In the genomic region with DNA sequence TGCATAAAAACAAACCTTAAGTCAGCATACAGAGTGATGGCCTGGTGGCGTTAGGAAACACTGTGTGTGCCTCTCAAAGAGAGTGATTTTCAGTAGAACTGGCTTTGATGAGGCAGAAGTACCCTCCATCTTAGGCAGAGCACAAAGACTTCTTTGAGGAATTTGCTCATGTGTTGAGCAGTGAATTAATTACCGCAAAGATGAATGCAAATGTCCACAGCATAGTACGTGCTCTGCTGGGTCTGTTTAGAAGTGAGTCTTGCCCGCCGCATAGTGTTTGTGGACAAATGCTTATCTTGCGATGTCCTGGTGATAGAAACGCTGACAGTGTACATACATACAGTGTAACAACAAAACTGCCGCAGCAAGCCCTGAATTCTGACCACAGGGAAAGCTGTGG, we compare ENCODE assay signal across 27 mouse cellular contexts. TPM values are rescaled to one million over a fixed set of nuclear protein-coding genes. Genes with fewer than 3 reads are reported as not detected.
DNase-seq lines count a peak whose midpoint lies in the region; ATAC-seq and TF ChIP-seq lines count a peak whose summit lies in the region.
"Had no signal": no experiment of that assay in that cellular context is flagged by ENCODE, and none has a peak within 500 bp of the region (broad histone marks: within the 10 kb centered on the region; RNA-seq: fewer than 3 reads in every experiment).

No protein-coding gene starts in this region.

- no peak for TF ChIP-seq POLR2A in brain, embryonic 14.5 days (IDR thresholded peaks at IDR 0.05; ENCODE audit: borderline replicate concordance, extremely low read depth, insufficient read depth, insufficient read length, poor library complexity, severe bottlenecking)

- H3K4me2 ChIP-seq in forebrain, embryonic 12.5 days, result peak overlapping the region; percentile 8
- H3K4me2 ChIP-seq in forebrain, postnatal 0 days (ENCODE audit: low read depth), result no peak overlapping the region
- H3K4me2 ChIP-seq in hindbrain, embryonic 12.5 days (replicated peaks), result no peak overlapping the region
- H3K4me2 ChIP-seq in midbrain, embryonic 13.5 days (replicated peaks), result no peak overlapping the region
- H3K4me2 ChIP-seq: kidney, embryonic 15.5 days; liver, embryonic 13.5 days; neural tube, embryonic 13.5 days had no signal

- H3K9ac ChIP-seq in forebrain, embryonic 12.5 days, result no peak overlapping the region
- H3K9ac ChIP-seq in forebrain, postnatal 0 days, result no peak overlapping the region
- no peak overlapping the region for H3K9ac ChIP-seq in hindbrain, embryonic 12.5 days
- H3K9ac ChIP-seq in midbrain, embryonic 13.5 days (replicated peaks), result no peak overlapping the region
- H3K9ac ChIP-seq: kidney, embryonic 15.5 days; liver, embryonic 13.5 days; neural tube, embryonic 13.5 days had no signal

- no peak for DNase-seq in forebrain, postnatal 0 days
- peak; percentile 65 for DNase-seq in brain, embryonic 14.5 days (ENCODE audit: low read depth)
- no peak for DNase-seq in adrenal gland, postnatal 25 days
- DNase-seq: cerebellum, adult 11-12 months; cerebellum, postnatal 10 days; gastrocnemius, postnatal 10 days; kidney, postnatal 36 days; layer of hippocampus, adult 9-11 months; liver, embryonic 13.5 days; lung, adult 2 months; lung, postnatal 14 days; retina, postnatal 1 day; right cerebral cortex, postnatal 25 days; spleen, adult 18-20 months; thymus, postnatal 14 days had no signal

- H3K4me3 ChIP-seq in forebrain, embryonic 12.5 days (replicated peaks), result no peak overlapping the region
- H3K4me3 ChIP-seq in forebrain, postnatal 0 days (ENCODE audit: low read depth, low read length), result no peak overlapping the region
- H3K4me3 ChIP-seq in hindbrain, embryonic 12.5 days, result no peak overlapping the region
- H3K4me3 ChIP-seq in midbrain, embryonic 13.5 days (replicated peaks), result no peak overlapping the region
- H3K4me3 ChIP-seq: heart, embryonic 10.5 days; kidney, embryonic 15.5 days; left cerebral cortex, adult 2 months; liver, embryonic 13.5 days; neural tube, embryonic 13.5 days had no signal

- peak; percentile 52 for ATAC-seq in forebrain, embryonic 12.5 days (ENCODE audit: low FRiP score)
- ATAC-seq in forebrain, postnatal 0 days, result no peak; the same call in 1 of the 2 replicates
- peak; percentile 46 for ATAC-seq in hindbrain, embryonic 12.5 days (ENCODE audit: low FRiP score)
- ATAC-seq in midbrain, embryonic 13.5 days, result peak; percentile 53
- ATAC-seq in CD4-positive, CD25-positive, alpha-beta regulatory T cell, adult 4 months, result no peak
- ATAC-seq: intestine, embryonic 16.5 days; Patski had no signal

- no peak overlapping the region for H3K27ac ChIP-seq in forebrain, embryonic 12.5 days
- H3K27ac ChIP-seq in forebrain, postnatal 0 days (ENCODE audit: low read depth, low read length), result no peak overlapping the region
- no peak overlapping the region for H3K27ac ChIP-seq in hindbrain, embryonic 12.5 days
- no peak overlapping the region for H3K27ac ChIP-seq in midbrain, embryonic 13.5 days
- H3K27ac ChIP-seq: heart, embryonic 10.5 days; kidney, embryonic 15.5 days; left cerebral cortex, adult 2 months; liver, embryonic 13.5 days; neural tube, embryonic 13.5 days had no signal

- 23% methylated on average over 8 of the region's 8 CpGs for WGBS in forebrain, embryonic 12.5 days
- WGBS in forebrain, postnatal 0 days, result 17% methylated on average over 8 of the region's 8 CpGs
- 46% methylated on average over 8 of the region's 8 CpGs for WGBS in hindbrain, embryonic 12.5 days
- WGBS in midbrain, embryonic 13.5 days, result 22% methylated on average over 8 of the region's 8 CpGs

- no peaks in the 10 kb centered on the region for H3K9me3 ChIP-seq in forebrain, embryonic 12.5 days
- H3K9me3 ChIP-seq in forebrain, postnatal 0 days (ENCODE audit: low read length), result no peaks in the 10 kb centered on the region
- H3K9me3 ChIP-seq in hindbrain, embryonic 12.5 days (replicated peaks), result no peaks in the 10 kb centered on the region
- H3K9me3 ChIP-seq in midbrain, embryonic 13.5 days, result no peaks in the 10 kb centered on the region
- H3K9me3 ChIP-seq: G1E; heart, embryonic 10.5 days; kidney, embryonic 15.5 days; liver, embryonic 13.5 days had no signal

- peaks cover 80% of the 10 kb centered on the region for H3K27me3 ChIP-seq in forebrain, embryonic 12.5 days
- H3K27me3 ChIP-seq in forebrain, postnatal 0 days (ENCODE audit: insufficient read depth, low read length), result peaks cover 6% of the 10 kb centered on the region
- peaks cover 70% of the 10 kb centered on the region for H3K27me3 ChIP-seq in hindbrain, embryonic 12.5 days
- peaks cover 68% of the 10 kb centered on the region for H3K27me3 ChIP-seq in midbrain, embryonic 13.5 days
- H3K27me3 ChIP-seq: CH12.LX had no signal

- TF ChIP-seq CTCF in forebrain, postnatal 0 days (IDR thresholded peaks at IDR 0.05; ENCODE audit: low read depth), result no peak
- TF ChIP-seq CTCF in brain, embryonic 14.5 days (IDR thresholded peaks at IDR 0.05; ENCODE audit: borderline replicate concordance, extremely low read depth, insufficient read depth, insufficient read length), result no peak

- no peaks in the 10 kb centered on the region for H3K36me3 ChIP-seq in forebrain, embryonic 12.5 days (replicated peaks)
- no peaks in the 10 kb centered on the region for H3K36me3 ChIP-seq in forebrain, postnatal 0 days (ENCODE audit: insufficient read depth)
- no peaks in the 10 kb centered on the region for H3K36me3 ChIP-seq in hindbrain, embryonic 12.5 days
- no peaks in the 10 kb centered on the region for H3K36me3 ChIP-seq in midbrain, embryonic 13.5 days
- H3K36me3 ChIP-seq: G1E; heart, embryonic 10.5 days; kidney, embryonic 15.5 days; liver, embryonic 13.5 days; neural tube, embryonic 13.5 days had no signal

- H3K4me1 ChIP-seq in forebrain, embryonic 12.5 days, result peaks cover 30% of the 10 kb centered on the region
- no peaks in the 10 kb centered on the region for H3K4me1 ChIP-seq in forebrain, postnatal 0 days (ENCODE audit: insufficient read depth)
- H3K4me1 ChIP-seq in hindbrain, embryonic 12.5 days, result peaks cover 28% of the 10 kb centered on the region
- H3K4me1 ChIP-seq in midbrain, embryonic 13.5 days (replicated peaks), result peaks cover 34% of the 10 kb centered on the region
- H3K4me1 ChIP-seq: liver, embryonic 13.5 days had no signal

RNA-seq across cellular contexts. Expression of gene Htatip2, which starts 19.5 kb away (rescaled TPM):
- polyA plus RNA-seq in forebrain, embryonic 12.5 days (2016; fragmentation: Nextera tagmentation; extraction: Ambion mirVana), result 2.9 and 3.6 TPM in 2 replicates
- 1.1 and 1.6 TPM in 2 replicates for total RNA-seq in forebrain, postnatal 0 days (2014; rRNA removed)
- polyA plus RNA-seq in forebrain, postnatal 0 days (2015; fragmentation: Nextera tagmentation; extraction: Ambion mirVana), result 4.7 and 5.5 TPM in 2 replicates
- 1.3 and 1.5 TPM in 2 replicates for polyA plus RNA-seq in brain, embryonic 14.5 days (2012; rRNA removed)
- polyA plus RNA-seq in hindbrain, embryonic 12.5 days (2016; fragmentation: Nextera tagmentation; extraction: Ambion mirVana), result 4.4 and 5.0 TPM in 2 replicates
- polyA plus RNA-seq in midbrain, embryonic 13.5 days (2015; fragmentation: Nextera tagmentation; extraction: Ambion mirVana), result 3.5 and 4.5 TPM in 2 replicates
- 36.6 and 42.5 TPM in 2 replicates for total RNA-seq in adrenal gland, postnatal 25 days (2021)
- 10 to 100 TPM; 33.4 to 48.8 TPM for polyA plus RNA-seq in CD4-positive, CD25-positive, alpha-beta regulatory T cell, adult 4 months (2017; shearing (Covaris generic))
- total RNA-seq: CH12.LX had no signal
- polyA plus RNA-seq: Patski had no signal

RNA-seq across cellular contexts. Expression of gene Prmt3, which starts 38.7 kb away (rescaled TPM):
- 55.1 and 60.1 TPM in 2 replicates for polyA plus RNA-seq in forebrain, embryonic 12.5 days (2016; fragmentation: Nextera tagmentation; extraction: Ambion mirVana)
- 55.5 and 60.6 TPM in 2 replicates for total RNA-seq in forebrain, postnatal 0 days (2014; rRNA removed)
- polyA plus RNA-seq in forebrain, postnatal 0 days (2015; fragmentation: Nextera tagmentation; extraction: Ambion mirVana), result 41.4 and 42.3 TPM in 2 replicates
- polyA plus RNA-seq in brain, embryonic 14.5 days (2012; rRNA removed), result 38.7 and 41.1 TPM in 2 replicates
- polyA plus RNA-seq in hindbrain, embryonic 12.5 days (2016; fragmentation: Nextera tagmentation; extraction: Ambion mirVana), result 53.1 and 56.2 TPM in 2 replicates
- polyA plus RNA-seq in midbrain, embryonic 13.5 days (2015; fragmentation: Nextera tagmentation; extraction: Ambion mirVana), result 50.6 and 54.2 TPM in 2 replicates
- total RNA-seq in adrenal gland, postnatal 25 days (2021), result 34.1 and 38.4 TPM in 2 replicates
- polyA plus RNA-seq in CD4-positive, CD25-positive, alpha-beta regulatory T cell, adult 4 months (2017; shearing (Covaris generic)), result 10 to 100 TPM; 12.1 to 12.7 TPM

Comparison
In these comparisons a context has a peak if more than half of its experiments do, and no peak if none do; other contexts are left out.
1. ATAC-seq: peak in forebrain, embryonic 12.5 days (single experiment), hindbrain, embryonic 12.5 days (single experiment) and midbrain, embryonic 13.5 days (single experiment); none in forebrain, postnatal 0 days (single experiment) and CD4-positive, CD25-positive, alpha-beta regulatory T cell, adult 4 months (single experiment).